Mouse (Mus musculus): ENCODE results near the gene Efcab5.

GRCm38 (mm10) chr11:77111141-77111540, 77.6 kb downstream of the Efcab5 start:
- TF ChIP-seq CTCF (IDR thresholded peaks at IDR 0.05; ENCODE audit: borderline replicate concordance, insufficient read depth, low read depth, low read length) (no peak), POLR2A (IDR thresholded peaks at IDR 0.05; ENCODE audit: borderline replicate concordance, insufficient read depth, low read length) (no peak)
